Mouse (Mus musculus) liver, postnatal 0 days (tissue): ENCODE results near the gene Fbxw9. TPM values are rescaled to one million over a fixed set of nuclear protein-coding genes. Genes with fewer than 3 reads are reported as not detected.

Experiments
- ATAC-seq: fragments of 200-750 bp; cut with Nextera tagmentation; 2 replicates; pipeline ENCODE4 v1.8.0; 2017; ENCODE audit warnings: mild to moderate bottlenecking, moderate library complexity
- DNase-seq: peaks from one replicate; pipeline ENCODE4 v3.0.0-alpha.2; 2016
- H3K27ac ChIP-seq: fragments of 300-500 bp; sonication (generic); 2 replicates; pipeline ENCODE4 v1.5.1; 2014; ENCODE audit warnings: antibody characterized with exemption, moderate library complexity, mild to moderate bottlenecking, low read depth
- H3K27me3 ChIP-seq: fragments of 300-500 bp; sonication (generic); 2 replicates; pipeline ENCODE4 v1.6.1; 2014; ENCODE audit warnings: low read length, control low read depth, mixed read lengths; ENCODE audit not compliant: insufficient read depth
- H3K36me3 ChIP-seq: fragments of 300-500 bp; sonication (generic); replicated peaks from 2 replicates; pipeline ENCODE4 v1.6.1; 2014; ENCODE audit warnings: mild to moderate bottlenecking, control low read depth, low read length, moderate library complexity, mixed read lengths; ENCODE audit not compliant: insufficient read depth
- H3K4me1 ChIP-seq: fragments of 300-500 bp; sonication (generic); 2 replicates; pipeline ENCODE4 v1.6.1; 2014; ENCODE audit warnings: antibody characterized with exemption, mild to moderate bottlenecking, control low read depth; ENCODE audit not compliant: insufficient read depth
- H3K4me2 ChIP-seq: fragments of 300-500 bp; sonication (generic); 2 replicates; pipeline ENCODE4 v1.6.1; 2014; ENCODE audit warnings: low read depth, mild to moderate bottlenecking, low read length, moderate library complexity, mixed read lengths
- H3K4me3 ChIP-seq: fragments of 300-500 bp; sonication (generic); 2 replicates; pipeline ENCODE4 v1.5.1; 2014; ENCODE audit warnings: low read depth, low read length
- H3K9ac ChIP-seq: fragments of 300-500 bp; sonication (generic); replicated peaks from 2 replicates; pipeline ENCODE4 v1.6.1; 2014; ENCODE audit warnings: mild to moderate bottlenecking, moderate library complexity
- H3K9me3 ChIP-seq: fragments of 300-500 bp; sonication (generic); 2 replicates; pipeline ENCODE4 v1.6.1; 2016; ENCODE audit warnings: mild to moderate bottlenecking, control low read depth, low read length, mixed read lengths
- CTCF ChIP-seq: sonication (generic); IDR thresholded peaks from 2 replicates; pipeline ENCODE4 v1.5.1; 2016; ENCODE audit warnings: antibody characterized with exemption, low read depth
- EP300 ChIP-seq: IDR thresholded peaks from 2 replicates; pipeline ENCODE4 v1.6.1; 2016; ENCODE audit warnings: antibody characterized with exemption, low read depth, mild to moderate bottlenecking
- WGBS: fragments of 180-500 bp; shearing (Covaris S2); extraction: QIAGEN DNeasy Blood & Tissue Kit; methylation state at CpG from one replicate; pipeline ENCODE4 v1.1.7; 2014; ENCODE audit not compliant: insufficient replicate concordance; 5-methylcytosine and 5-hydroxymethylcytosine counted together
- polyA plus RNA-seq: library from polyadenylated mRNA; unstranded; fragments of >200 nt; fragmentation: Nextera tagmentation; extraction: Ambion mirVana; gene quantifications from 2 replicates; pipeline ENCODE4 v1.2.1, GENCODE M21; 2015

Fbxw9 gene
- polyA plus RNA-seq, 1 experiment from 2014 or later: 14.4 TPM

- H3K9me3 ChIP-seq: no peaks in the 10 kb centered on the region
- ATAC-seq: no peak
- peaks cover 16% of the 10 kb centered on the region for H3K4me1 ChIP-seq
- DNase-seq: no peak
- H3K4me2 ChIP-seq: peak overlapping the region; percentile 78
- H3K27me3 ChIP-seq: no peaks in the 10 kb centered on the region
- 35% methylated on average over 9 of the region's 9 CpGs for WGBS
- H3K36me3 ChIP-seq: peaks cover 30% of the 10 kb centered on the region
- TF ChIP-seq EP300 (no peak), CTCF (no peak)
- peak overlapping the region; percentile 91 for H3K9ac ChIP-seq
- H3K27ac ChIP-seq: peak overlapping the region; percentile 98
- peak overlapping the region; percentile 94 for H3K4me3 ChIP-seq
These were observed 12.6 kb downstream of the Fbxw9 start for GRCm38 (mm10) chr8:85072364-85072929.

- Histone ChIP-seq H3K4me1 (peaks cover 16% of the 10 kb centered on the region), H3K27me3 (no peaks in the 10 kb centered on the region), H3K4me2 (no peak overlapping the region), H3K4me3 (no peak overlapping the region), H3K36me3 (peaks cover 30% of the 10 kb centered on the region), H3K9me3 (no peaks in the 10 kb centered on the region), H3K27ac (no peak overlapping the region), H3K9ac (no peak overlapping the region)
- ATAC-seq (no peak), DNase-seq (no peak)
- no peak for TF ChIP-seq CTCF
- no peak for TF ChIP-seq EP300
- WGBS: 88% methylated on average over 15 of the region's 15 CpGs
These were observed 13.3 kb downstream of the Fbxw9 start for GRCm38 (mm10) chr8:85073041-85073612.

- peaks cover 35% of the 10 kb centered on the region for H3K36me3 ChIP-seq
- H3K4me3 ChIP-seq: no peak overlapping the region
- H3K27me3 ChIP-seq: no peaks in the 10 kb centered on the region
- peaks cover 16% of the 10 kb centered on the region for H3K4me1 ChIP-seq
- TF ChIP-seq CTCF (no peak), EP300 (no peak)
- no peak for ATAC-seq
- H3K9me3 ChIP-seq: no peaks in the 10 kb centered on the region
- H3K4me2 ChIP-seq: no peak overlapping the region
- no peak for DNase-seq
- H3K9ac ChIP-seq: no peak overlapping the region
- H3K27ac ChIP-seq: no peak overlapping the region
- 75% methylated on average over 10 of the region's 10 CpGs for WGBS
These were observed 14.3 kb downstream of the Fbxw9 start for GRCm38 (mm10) chr8:85074167-85074566.

GRCm38 (mm10) chr8:85074617-85075016 lies 14.8 kb downstream of the Fbxw9 start:
- DNase-seq (no peak), ATAC-seq (no peak)
- Histone ChIP-seq H3K9ac (no peak overlapping the region), H3K27me3 (no peaks in the 10 kb centered on the region), H3K4me1 (peaks cover 18% of the 10 kb centered on the region), H3K9me3 (no peaks in the 10 kb centered on the region), H3K4me2 (no peak overlapping the region), H3K4me3 (no peak overlapping the region), H3K36me3 (peaks cover 35% of the 10 kb centered on the region), H3K27ac (no peak overlapping the region)
- TF ChIP-seq CTCF (no peak), EP300 (no peak)
- 86% methylated on average over 10 of the region's 10 CpGs for WGBS

GRCm38 (mm10) chr8:85076001-85076400 lies 16.1 kb downstream of the Fbxw9 start:
- Histone ChIP-seq H3K27me3 (no peaks in the 10 kb centered on the region), H3K4me2 (peak overlapping the region; percentile 26; the same call in 1 of the 2 replicates), H3K36me3 (peaks cover 35% of the 10 kb centered on the region), H3K27ac (no peak overlapping the region), H3K9ac (no peak overlapping the region), H3K4me1 (peaks cover 15% of the 10 kb centered on the region), H3K9me3 (no peaks in the 10 kb centered on the region), H3K4me3 (no peak overlapping the region)
- WGBS: 68% methylated on average over 9 of the region's 9 CpGs
- 0 out of 2 replicates have a peak, but pooled peaks have one; percentile 24 for TF ChIP-seq EP300
- peak; percentile 67 for TF ChIP-seq CTCF
- ATAC-seq (no peak), DNase-seq (peak; percentile 58)

- peak; percentile 58 for ATAC-seq
These were observed 17.1 kb downstream of the Fbxw9 start for GRCm38 (mm10) chr8:85076993-85077392.

More at GRCm38 (mm10) chr8:85076993-85077392, 17.1 kb downstream of the Fbxw9 start:
- H3K9ac ChIP-seq: no peak overlapping the region
- peaks cover 35% of the 10 kb centered on the region for H3K36me3 ChIP-seq
- H3K4me3 ChIP-seq: no peak overlapping the region
- no peaks in the 10 kb centered on the region for H3K27me3 ChIP-seq
- DNase-seq: peak; percentile 85
- H3K4me1 ChIP-seq: peaks cover 20% of the 10 kb centered on the region
- TF ChIP-seq EP300 (no peak), CTCF (peak; percentile 99)
- H3K4me2 ChIP-seq: no peak overlapping the region
- H3K27ac ChIP-seq: 0 out of 2 replicates have a peak overlapping the region, but pooled peaks have one; percentile 18
- no peaks in the 10 kb centered on the region for H3K9me3 ChIP-seq
- WGBS: 0% methylated on average over 2 of the region's 2 CpGs
